Mouse (Mus musculus): ENCODE data around the gene Lman2.
A peak's percentile ranks its signal among the peaks of the same experiment; 100 is the strongest.

Lman2 gene

GRCm38 (mm10) chr13:55370234-55370633 lies 7.7 kb upstream of the Lman2 start:
- peak; percentile 23 to 37 for DNase-seq

- DNase-seq: peak; percentile 53 to 61
Measured at GRCm38 (mm10) chr13:55369531-55370114, 7.0 kb upstream of the Lman2 start, which contains the start of gene Rgs14. TSS of gene Rgs14 (plus strand) at chr13:55369732.

DNA sequence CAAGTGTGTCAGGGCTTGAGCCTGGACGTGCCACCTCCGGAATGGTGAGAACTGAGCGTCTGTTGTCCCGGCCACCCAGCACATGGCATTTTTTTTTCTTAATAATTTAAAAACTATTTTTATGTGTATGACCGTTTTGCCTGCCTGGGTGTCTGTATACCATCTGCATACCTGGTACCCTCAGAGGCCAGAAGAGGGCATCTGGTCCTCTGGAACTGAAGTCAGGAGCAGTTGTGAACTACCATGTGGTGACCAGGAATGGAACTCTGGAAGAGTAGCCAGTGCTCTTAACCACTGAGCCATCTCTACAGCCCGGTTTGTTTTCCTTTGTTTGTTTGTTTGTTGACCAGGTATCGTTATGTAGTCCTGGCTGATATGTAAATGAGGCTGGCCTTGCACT lies 5.8 kb upstream of the Lman2 start:
- DNase-seq: no peak

- DNase-seq: no peak
Measured at GRCm38 (mm10) chr13:55361974-55362452, 570 bp downstream of the Lman2 start.

DNA sequence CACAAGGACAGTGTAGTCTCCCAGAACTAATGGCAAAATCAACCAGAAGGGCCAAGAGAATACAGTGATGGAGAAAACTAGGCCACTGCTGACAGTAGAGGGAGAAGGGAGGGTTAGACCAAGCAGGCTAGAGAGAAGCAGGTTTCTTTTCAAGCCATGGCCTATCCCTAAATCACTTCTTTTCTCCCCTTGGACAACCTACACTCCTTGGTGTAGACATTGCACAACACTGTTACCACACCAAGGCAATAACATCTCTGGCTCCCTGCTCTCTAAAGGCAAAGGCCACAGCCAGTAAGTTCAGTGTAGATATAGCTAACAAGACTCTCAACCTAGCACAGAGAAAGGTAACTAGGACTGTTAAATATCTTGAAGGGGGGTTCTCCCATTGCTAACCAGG lies 1.4 kb downstream of the Lman2 start:
- no peak for DNase-seq

DNA sequence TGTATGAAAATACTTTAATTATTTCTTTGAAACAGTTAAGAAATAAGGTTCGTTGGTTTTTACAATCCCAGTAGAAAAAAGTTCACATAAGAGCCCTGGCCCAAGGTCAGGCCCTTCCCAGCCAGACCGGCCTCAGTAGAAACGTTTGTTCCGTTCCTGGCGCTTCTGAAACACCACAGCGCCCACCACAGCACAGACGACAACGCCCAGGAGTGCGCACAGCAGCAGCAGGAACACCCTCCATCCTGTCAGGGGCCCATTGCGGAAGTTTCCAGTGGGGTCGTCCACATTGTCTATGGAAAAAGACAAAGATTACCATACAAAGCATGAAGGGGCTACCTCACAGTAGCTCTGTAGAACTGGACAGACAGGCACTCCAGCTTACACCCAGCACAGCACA lies 15.8 kb downstream of the Lman2 start:
- DNase-seq: no peak

DNA sequence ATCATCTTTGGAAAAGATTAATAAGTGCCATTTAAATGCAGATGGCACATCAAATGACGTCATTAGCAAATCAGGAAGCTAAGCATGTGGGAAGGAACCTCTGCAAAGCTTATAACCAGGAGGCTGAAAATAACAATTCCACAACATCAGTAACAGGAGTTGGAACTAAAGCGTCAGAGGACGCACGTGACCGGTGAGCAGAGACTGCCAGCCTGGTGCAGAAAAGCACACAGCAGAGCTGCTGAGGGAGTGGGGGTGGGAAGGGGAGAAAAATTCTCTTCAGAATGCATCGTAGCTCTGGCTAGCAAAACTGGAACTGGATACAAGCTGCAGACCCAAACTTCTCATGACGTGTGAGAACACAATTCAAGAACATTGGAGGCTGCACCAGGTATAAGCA lies 18.3 kb downstream of the Lman2 start:
- no peak for DNase-seq

DNA sequence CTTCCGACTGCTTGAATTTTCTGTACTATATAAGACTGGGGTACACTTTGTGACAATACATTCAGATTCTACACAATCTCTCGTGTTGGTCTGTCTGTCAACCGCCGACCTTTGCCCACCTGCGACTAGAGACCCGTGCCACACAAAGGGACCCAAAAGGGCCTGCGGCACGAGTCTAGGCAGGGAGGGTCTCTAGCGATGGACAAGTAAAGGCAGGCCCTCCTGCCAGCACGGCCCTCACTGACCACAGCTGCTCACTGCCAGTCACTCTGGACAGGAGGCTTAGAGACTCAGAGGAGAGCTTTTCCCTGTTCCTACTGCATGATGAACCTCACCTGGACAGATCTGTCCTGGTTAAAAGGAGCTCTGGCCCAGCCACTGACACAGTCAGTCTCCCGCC lies 20.1 kb downstream of the Lman2 start:
- DNase-seq: no peak

DNA sequence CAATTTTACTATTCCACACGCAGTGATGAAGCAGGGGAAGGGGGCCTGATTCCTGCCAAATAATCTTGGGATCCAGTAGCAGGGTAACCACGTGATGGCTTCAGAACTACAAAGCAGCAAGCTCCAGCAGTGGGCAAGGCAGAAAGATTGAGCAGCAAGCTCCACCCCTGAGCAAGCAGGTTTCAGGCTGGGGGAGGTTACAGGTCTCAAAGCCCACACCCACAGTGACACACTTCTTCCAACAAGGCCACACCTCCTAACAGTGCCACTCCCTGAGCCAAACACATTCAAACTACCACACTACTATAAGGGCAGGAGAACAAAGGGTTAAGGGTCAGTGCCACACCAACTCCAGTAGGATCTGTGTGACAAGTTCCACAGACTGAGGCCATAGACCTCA lies 23.3 kb downstream of the Lman2 start:
- DNase-seq: no peak

DNA sequence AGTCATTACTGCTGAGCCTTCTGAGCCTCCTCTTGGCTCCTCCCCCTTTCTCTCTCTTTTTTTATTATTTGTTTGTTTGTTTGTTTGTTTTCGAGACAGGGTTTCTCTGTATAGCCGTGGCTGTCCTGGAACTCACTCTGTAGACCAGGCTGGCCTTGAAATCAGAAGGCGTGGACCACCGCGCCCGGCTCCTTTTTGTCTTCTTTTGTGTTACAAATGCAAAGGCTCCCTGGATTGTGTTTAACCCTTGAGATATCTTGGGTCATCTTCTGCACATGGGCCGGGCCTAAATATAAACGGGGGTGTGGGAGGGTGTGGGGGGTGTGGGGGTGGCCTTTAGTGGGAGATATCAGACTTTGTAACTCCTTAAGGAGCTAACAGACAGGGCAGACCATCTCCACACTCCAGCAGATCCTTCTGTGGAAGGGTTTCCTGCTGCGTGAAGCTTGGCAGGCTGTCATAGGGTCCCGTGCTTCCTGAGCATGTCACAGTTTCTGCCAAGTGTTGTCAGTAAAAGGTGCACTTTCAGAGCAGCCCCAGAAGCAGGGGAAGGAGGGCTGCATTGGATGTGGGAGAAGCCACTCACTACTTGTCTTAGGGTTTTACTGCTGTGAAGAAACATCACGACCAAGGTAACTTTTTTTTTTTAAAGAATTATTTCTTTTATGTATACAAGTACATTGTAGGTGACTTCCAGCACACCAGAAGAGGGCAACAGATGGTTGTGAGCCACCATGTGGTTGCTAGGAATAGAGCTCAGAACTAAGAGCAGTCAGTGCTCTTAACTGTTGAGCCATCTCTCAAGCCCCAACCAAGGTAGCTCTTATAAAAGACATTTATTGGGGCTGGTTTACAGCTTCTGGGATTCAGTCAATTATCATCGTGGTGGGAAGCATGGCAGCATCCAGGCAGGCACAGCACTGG lies 24.2 kb downstream of the Lman2 start:
- no peak for DNase-seq

DNA sequence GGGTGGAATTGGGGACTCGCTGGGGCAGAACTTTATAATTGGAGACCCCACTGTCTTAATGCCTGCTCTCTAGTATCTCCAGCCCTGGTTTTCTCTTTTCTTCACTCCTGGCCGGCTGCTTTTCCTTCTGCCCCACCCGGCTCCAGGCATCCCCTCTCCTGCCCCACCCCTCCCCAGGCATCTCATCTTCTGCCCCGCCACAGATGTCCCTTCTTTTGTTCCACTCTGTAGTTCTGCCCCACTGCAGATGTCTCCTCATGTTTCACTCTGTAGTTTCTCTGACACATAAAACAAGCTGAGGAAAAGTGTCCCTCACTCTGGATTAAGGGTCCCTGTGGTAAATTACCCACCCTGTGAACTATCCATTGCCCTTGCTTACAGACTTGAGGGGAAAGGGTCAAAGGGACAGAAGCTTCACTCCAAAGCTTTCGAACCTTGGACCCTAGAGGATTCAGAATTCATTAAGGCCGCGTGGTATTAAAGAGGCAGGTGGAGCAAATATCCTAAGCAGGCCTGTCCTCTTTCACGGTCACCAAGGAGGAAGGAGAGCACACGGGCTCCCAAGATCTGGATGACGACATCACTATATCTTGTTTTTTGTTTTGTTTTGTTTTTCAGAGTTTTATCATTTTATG lies 25.1 kb downstream of the Lman2 start:
- no peak for DNase-seq

- DNase-seq: no peak
Measured at GRCm38 (mm10) chr13:55335701-55336100, 26.9 kb downstream of the Lman2 start.

DNA sequence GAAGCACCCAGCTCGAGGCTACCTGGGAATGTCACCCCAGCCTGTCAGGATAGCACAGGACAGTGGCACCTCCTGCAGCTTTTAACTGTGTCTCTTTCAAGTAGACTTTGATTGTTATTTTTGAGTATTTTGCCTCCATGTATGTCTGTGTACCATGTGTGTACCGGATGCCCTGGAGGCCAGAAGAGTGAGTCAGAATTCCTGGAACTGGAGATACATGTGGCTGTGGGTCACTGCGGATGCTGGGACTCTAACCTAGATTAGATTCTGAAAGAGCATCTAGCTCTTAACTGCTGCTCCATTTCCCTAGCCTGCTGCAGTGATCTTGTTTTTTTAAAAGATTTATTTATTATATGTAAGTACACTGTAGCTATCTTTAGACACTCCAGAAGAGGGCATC lies 30.3 kb downstream of the Lman2 start:
- no peak for DNase-seq

GRCm38 (mm10) chr13:55330567-55331400 lies 31.8 kb downstream of the Lman2 start:
- DNase-seq: peak in 1 of 2 experiments; percentile 12

GRCm38 (mm10) chr13:55329683-55330566 lies 32.7 kb downstream of the Lman2 start, which contains the start of gene Mxd3:
TSS of gene Mxd3 (minus strand) at chr13:55329823.
- DNase-seq: peak; percentile 88 to 92

DNA sequence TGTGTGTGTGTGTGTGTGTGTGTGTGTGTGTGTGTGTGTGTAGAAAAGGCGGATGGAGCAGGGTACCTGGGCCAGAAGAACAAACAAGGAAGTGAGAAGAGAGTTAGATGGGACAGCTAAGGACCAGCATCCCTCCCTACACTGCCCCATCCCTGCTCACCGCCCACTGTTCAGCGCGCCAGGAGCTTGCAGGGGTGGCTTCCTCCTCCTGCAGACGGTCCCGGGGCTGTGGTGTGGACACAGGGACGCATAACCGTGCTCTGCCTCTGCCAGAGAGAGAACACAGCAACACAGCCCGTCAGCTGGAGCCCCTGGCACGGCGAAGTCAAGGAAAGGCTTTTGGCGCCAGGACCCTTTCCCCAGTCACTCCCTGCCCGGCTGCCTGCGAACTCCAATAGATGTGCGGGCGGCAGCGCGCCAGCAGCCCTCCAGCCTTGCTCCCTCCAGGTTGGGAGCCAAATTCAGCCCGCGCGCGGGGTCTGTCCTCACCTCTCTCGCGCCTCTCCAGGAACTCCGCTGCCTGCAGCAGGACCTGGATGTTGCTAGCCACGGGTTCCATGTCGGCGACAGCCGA lies 33.4 kb downstream of the Lman2 start:
- DNase-seq: peak; percentile 35 to 65

DNA sequence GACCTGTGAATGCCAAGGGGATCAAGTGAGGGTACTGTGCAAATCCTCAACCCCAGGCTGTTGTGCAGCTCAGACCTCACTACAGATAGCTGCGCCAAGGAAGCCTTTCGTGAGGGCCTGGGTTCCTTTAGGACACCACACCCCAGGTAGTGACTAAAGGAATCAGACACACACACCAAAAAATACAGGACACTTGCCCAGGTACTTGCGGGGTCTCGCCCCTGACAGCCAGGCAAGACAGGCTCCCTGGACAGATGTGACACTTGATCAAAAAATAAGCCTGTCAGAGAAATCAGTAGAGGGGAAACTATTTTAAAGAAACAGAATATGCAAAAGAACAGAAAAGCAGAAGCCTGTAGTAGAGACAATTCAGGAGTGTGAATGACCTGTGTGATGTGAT lies 33.9 kb downstream of the Lman2 start:
- peak in 1 of 2 experiments; percentile 17 for DNase-seq

DNA sequence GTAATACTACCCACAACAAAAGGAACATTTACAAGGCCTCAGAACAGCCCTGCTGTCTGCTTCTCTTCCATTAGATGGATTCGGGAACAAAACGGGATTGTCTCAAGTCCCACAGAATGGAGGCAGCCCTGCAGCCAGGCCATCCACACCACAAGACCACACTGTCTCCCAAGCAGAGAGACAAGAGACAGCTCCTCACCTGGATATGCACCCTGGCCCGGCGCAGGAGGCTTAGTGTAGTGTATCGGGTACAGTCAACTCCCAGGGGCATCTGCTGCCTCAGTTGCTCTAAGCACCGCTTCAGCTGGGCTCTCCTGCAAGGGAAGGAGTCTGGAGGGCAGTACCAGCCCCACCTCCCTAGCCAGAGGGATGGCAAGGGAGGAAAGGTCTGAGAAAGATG lies 34.4 kb downstream of the Lman2 start:
- DNase-seq: no peak

DNA sequence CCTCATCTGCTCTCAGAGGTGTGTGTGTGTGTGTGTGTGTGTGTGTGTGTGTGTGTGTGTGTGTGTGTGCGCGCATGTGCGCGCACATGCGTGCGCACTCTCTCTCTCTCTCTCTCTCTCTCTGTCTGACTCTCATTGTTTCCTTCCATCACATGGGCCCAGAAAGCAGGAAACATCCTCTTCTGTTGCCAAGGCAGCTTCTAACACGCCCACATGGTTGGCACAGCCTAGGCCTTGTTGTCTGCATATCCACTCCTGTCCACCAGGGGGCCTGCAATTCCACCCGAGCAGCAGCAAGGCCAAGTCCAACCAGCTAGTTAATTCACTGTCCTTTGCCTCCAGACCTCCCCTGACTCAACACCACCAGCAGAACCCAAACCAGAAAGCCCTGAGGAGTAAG lies 35.0 kb downstream of the Lman2 start:
- DNase-seq: peak; percentile 90 to 93

DNA sequence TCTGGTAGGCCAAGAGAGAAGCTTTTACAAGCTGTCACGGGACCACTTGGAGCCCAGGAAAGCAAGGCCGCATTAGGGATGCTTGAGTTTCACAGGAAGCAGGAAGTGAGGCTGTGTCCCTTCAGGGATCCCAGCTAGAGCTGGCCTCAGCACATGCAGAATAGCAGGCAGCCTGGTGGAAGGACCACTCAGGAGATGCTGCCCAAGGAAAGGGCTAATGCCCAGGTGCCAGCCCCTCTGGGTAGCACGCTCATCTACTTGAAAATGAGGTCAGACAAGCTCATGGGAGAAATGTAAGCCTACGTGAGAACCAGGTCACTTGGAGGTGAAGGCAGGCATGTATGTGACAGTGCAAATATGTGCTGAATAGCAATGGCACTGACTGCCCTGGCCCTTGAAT lies 35.4 kb downstream of the Lman2 start:
- DNase-seq: peak in 1 of 2 experiments; percentile 16

- peak in 1 of 2 experiments; percentile 28 for DNase-seq
Measured at GRCm38 (mm10) chr13:55325596-55325995, 37.0 kb downstream of the Lman2 start.
